Mouse (Mus musculus): ENCODE results near the gene Phyhd1.

GRCm38 (mm10) chr2:30236426-30237198 lies 29.4 kb upstream of the Phyhd1 start:
- TF ChIP-seq CTCF (IDR thresholded peaks at IDR 0.05; ENCODE audit: low read depth) (no peak), EP300 (optimal IDR thresholded peaks at IDR 0.05) (no peak)
